Mouse (Mus musculus): ENCODE results near the gene 1110002E22Rik. TPM values are rescaled to one million over a fixed set of nuclear protein-coding genes. Genes with fewer than 3 reads are reported as not detected.

Gene 1110002E22Rik
- polyA plus RNA-seq, 1 experiment from 2014 or later: 18.7 TPM

- peak overlapping the region; percentile 86 for H3K9ac ChIP-seq (ENCODE audit: low read length)
- H3K9me3 ChIP-seq (replicated peaks; ENCODE audit: control insufficient read depth, low read length): no peaks in the 10 kb centered on the region
- H3K4me3 ChIP-seq (ENCODE audit: low read length): peak overlapping the region; percentile 54
- H3K4me1 ChIP-seq (ENCODE audit: control insufficient read depth, insufficient read depth, low read length): peaks cover 18% of the 10 kb centered on the region
- H3K27ac ChIP-seq (ENCODE audit: low read length): peak overlapping the region; percentile 98
- H3K36me3 ChIP-seq (ENCODE audit: control insufficient read depth, insufficient read depth): no peaks in the 10 kb centered on the region
- H3K27me3 ChIP-seq (ENCODE audit: control insufficient read depth, insufficient read depth, low read length): no peaks in the 10 kb centered on the region
- WGBS: 43% methylated on average over 18 of the region's 18 CpGs
- no peak for ATAC-seq (replicated peaks; ENCODE audit: extremely low read depth, insufficient read depth, low FRiP score)
- H3K4me2 ChIP-seq (ENCODE audit: low read depth, low read length): peak overlapping the region; percentile 71
Measured at GRCm38 (mm10) chr3:138069756-138070511, 5.1 kb downstream of the 1110002E22Rik start.

GRCm38 (mm10) chr3:138071004-138071403 lies 6.2 kb downstream of the 1110002E22Rik start:
- H3K4me2 ChIP-seq (ENCODE audit: low read depth, low read length): peak overlapping the region; percentile 71
- WGBS: 26% methylated on average over 1 of the region's 1 CpGs
- peak overlapping the region; percentile 54 for H3K4me3 ChIP-seq (ENCODE audit: low read length)
- H3K9ac ChIP-seq (ENCODE audit: low read length): peak overlapping the region; percentile 86
- peak overlapping the region; percentile 66 for H3K27ac ChIP-seq (ENCODE audit: low read length)
- H3K4me1 ChIP-seq (ENCODE audit: control insufficient read depth, insufficient read depth, low read length): peaks cover 24% of the 10 kb centered on the region
- no peak for ATAC-seq (replicated peaks; ENCODE audit: extremely low read depth, insufficient read depth, low FRiP score)
- H3K9me3 ChIP-seq (replicated peaks; ENCODE audit: control insufficient read depth, low read length): no peaks in the 10 kb centered on the region
- no peaks in the 10 kb centered on the region for H3K36me3 ChIP-seq (ENCODE audit: control insufficient read depth, insufficient read depth)
- H3K27me3 ChIP-seq (ENCODE audit: control insufficient read depth, insufficient read depth, low read length): no peaks in the 10 kb centered on the region

- ATAC-seq (replicated peaks; ENCODE audit: extremely low read depth, insufficient read depth, low FRiP score): no peak
- WGBS: 48% methylated on average over 10 of the region's 10 CpGs
- H3K27ac ChIP-seq (ENCODE audit: low read length): peak overlapping the region; percentile 66
- no peaks in the 10 kb centered on the region for H3K9me3 ChIP-seq (replicated peaks; ENCODE audit: control insufficient read depth, low read length)
- peak overlapping the region; percentile 54 for H3K4me3 ChIP-seq (ENCODE audit: low read length)
- no peaks in the 10 kb centered on the region for H3K36me3 ChIP-seq (ENCODE audit: control insufficient read depth, insufficient read depth)
- peak overlapping the region; percentile 71 for H3K4me2 ChIP-seq (ENCODE audit: low read depth, low read length)
- peaks cover 24% of the 10 kb centered on the region for H3K4me1 ChIP-seq (ENCODE audit: control insufficient read depth, insufficient read depth, low read length)
- peak overlapping the region; percentile 86 for H3K9ac ChIP-seq (ENCODE audit: low read length)
- H3K27me3 ChIP-seq (ENCODE audit: control insufficient read depth, insufficient read depth, low read length): no peaks in the 10 kb centered on the region
Measured at GRCm38 (mm10) chr3:138071476-138072073, 6.7 kb downstream of the 1110002E22Rik start.

GRCm38 (mm10) chr3:138074214-138074613 lies 9.4 kb downstream of the 1110002E22Rik start:
- ATAC-seq (replicated peaks; ENCODE audit: extremely low read depth, insufficient read depth, low FRiP score): no peak
- 96% methylated on average over 1 of the region's 1 CpGs for WGBS
- H3K4me1 ChIP-seq (ENCODE audit: control insufficient read depth, insufficient read depth, low read length): peaks cover 25% of the 10 kb centered on the region
- no peak overlapping the region for H3K9ac ChIP-seq (ENCODE audit: low read length)
- no peak overlapping the region for H3K27ac ChIP-seq (ENCODE audit: low read length)
- H3K27me3 ChIP-seq (ENCODE audit: control insufficient read depth, insufficient read depth, low read length): no peaks in the 10 kb centered on the region
- no peaks in the 10 kb centered on the region for H3K9me3 ChIP-seq (replicated peaks; ENCODE audit: control insufficient read depth, low read length)
- peaks cover 10% of the 10 kb centered on the region for H3K36me3 ChIP-seq (ENCODE audit: control insufficient read depth, insufficient read depth)
- peak overlapping the region; percentile 71 for H3K4me2 ChIP-seq (ENCODE audit: low read depth, low read length)
- H3K4me3 ChIP-seq (ENCODE audit: low read length): no peak overlapping the region; the same call in 1 of the 2 replicates

- WGBS: 24% methylated on average over 8 of the region's 8 CpGs
- H3K27me3 ChIP-seq (ENCODE audit: control insufficient read depth, insufficient read depth, low read length): no peaks in the 10 kb centered on the region
- peaks cover 25% of the 10 kb centered on the region for H3K4me1 ChIP-seq (ENCODE audit: control insufficient read depth, insufficient read depth, low read length)
- peak overlapping the region; percentile 59 for H3K9ac ChIP-seq (ENCODE audit: low read length)
- H3K4me3 ChIP-seq (ENCODE audit: low read length): peak overlapping the region; percentile 30
- peak overlapping the region; percentile 83 for H3K27ac ChIP-seq (ENCODE audit: low read length)
- peak; percentile 69 for ATAC-seq (replicated peaks; ENCODE audit: extremely low read depth, insufficient read depth, low FRiP score)
- no peaks in the 10 kb centered on the region for H3K9me3 ChIP-seq (replicated peaks; ENCODE audit: control insufficient read depth, low read length)
- peak overlapping the region; percentile 52 for H3K4me2 ChIP-seq (ENCODE audit: low read depth, low read length)
- H3K36me3 ChIP-seq (ENCODE audit: control insufficient read depth, insufficient read depth): peaks cover 13% of the 10 kb centered on the region
Measured at GRCm38 (mm10) chr3:138075209-138075608, 10.4 kb downstream of the 1110002E22Rik start.

GRCm38 (mm10) chr3:138077476-138078340 lies 12.9 kb downstream of the 1110002E22Rik start:
- ATAC-seq (replicated peaks; ENCODE audit: extremely low read depth, insufficient read depth, low FRiP score): no peak
- no peak overlapping the region for H3K4me3 ChIP-seq (ENCODE audit: low read length)
- H3K4me1 ChIP-seq (ENCODE audit: control insufficient read depth, insufficient read depth, low read length): peaks cover 23% of the 10 kb centered on the region
- 73% methylated on average over 11 of the region's 11 CpGs for WGBS
- peaks cover 13% of the 10 kb centered on the region for H3K36me3 ChIP-seq (ENCODE audit: control insufficient read depth, insufficient read depth)
- no peak overlapping the region for H3K9ac ChIP-seq (ENCODE audit: low read length)
- no peaks in the 10 kb centered on the region for H3K9me3 ChIP-seq (replicated peaks; ENCODE audit: control insufficient read depth, low read length)
- no peaks in the 10 kb centered on the region for H3K27me3 ChIP-seq (ENCODE audit: control insufficient read depth, insufficient read depth, low read length)
- H3K4me2 ChIP-seq (ENCODE audit: low read depth, low read length): no peak overlapping the region
- H3K27ac ChIP-seq (ENCODE audit: low read length): no peak overlapping the region

GRCm38 (mm10) chr3:138078701-138079100 lies 13.8 kb downstream of the 1110002E22Rik start:
- Histone ChIP-seq H3K4me2 (ENCODE audit: low read depth, low read length) (no peak overlapping the region), H3K36me3 (ENCODE audit: control insufficient read depth, insufficient read depth) (peaks cover 13% of the 10 kb centered on the region), H3K27ac (ENCODE audit: low read length) (peak overlapping the region; percentile 19; the same call in 1 of the 2 replicates), H3K4me1 (ENCODE audit: control insufficient read depth, insufficient read depth, low read length) (peaks cover 21% of the 10 kb centered on the region), H3K9ac (ENCODE audit: low read length) (no peak overlapping the region), H3K9me3 (replicated peaks; ENCODE audit: control insufficient read depth, low read length) (no peaks in the 10 kb centered on the region), H3K4me3 (ENCODE audit: low read length) (no peak overlapping the region), H3K27me3 (ENCODE audit: control insufficient read depth, insufficient read depth, low read length) (no peaks in the 10 kb centered on the region)
- ATAC-seq (replicated peaks; ENCODE audit: extremely low read depth, insufficient read depth, low FRiP score): no peak
- 23% methylated on average over 1 of the region's 1 CpGs for WGBS

- Histone ChIP-seq H3K36me3 (ENCODE audit: control insufficient read depth, insufficient read depth) (peaks cover 8% of the 10 kb centered on the region), H3K27ac (ENCODE audit: low read length) (peak overlapping the region; percentile 68), H3K4me2 (ENCODE audit: low read depth, low read length) (no peak overlapping the region), H3K4me3 (ENCODE audit: low read length) (no peak overlapping the region), H3K27me3 (ENCODE audit: control insufficient read depth, insufficient read depth, low read length) (no peaks in the 10 kb centered on the region), H3K9me3 (replicated peaks; ENCODE audit: control insufficient read depth, low read length) (no peaks in the 10 kb centered on the region), H3K4me1 (ENCODE audit: control insufficient read depth, insufficient read depth, low read length) (peaks cover 12% of the 10 kb centered on the region), H3K9ac (ENCODE audit: low read length) (no peak overlapping the region)
- 85% methylated on average over 1 of the region's 1 CpGs for WGBS
- ATAC-seq (replicated peaks; ENCODE audit: extremely low read depth, insufficient read depth, low FRiP score): peak; percentile 73
Measured at GRCm38 (mm10) chr3:138083073-138083637, 18.3 kb downstream of the 1110002E22Rik start.

Measured in heart, embryonic 16.5 days (tissue).